Mouse (Mus musculus) myocyte (in vitro differentiated cells): ENCODE results near the gene Ncbp1.

Experiments used
- CEBPB ChIP-seq: IDR thresholded peaks from 2 replicates; pipeline ENCODE4 v1.6.1; 2011; ENCODE audit warnings: mild to moderate bottlenecking, moderate library complexity; ENCODE audit not compliant: poor library complexity, insufficient read depth, severe bottlenecking
- E2F4 ChIP-seq: IDR thresholded peaks from one replicate; pipeline ENCODE4 v1.6.1; 2011; ENCODE audit warnings: mild to moderate bottlenecking, control low read depth, moderate library complexity; ENCODE audit not compliant: insufficient read depth
- MAX ChIP-seq: IDR thresholded peaks from one replicate; pipeline ENCODE4 v1.6.1; 2011; ENCODE audit warnings: low read depth, mild to moderate bottlenecking, control low read depth
- MYOD1 ChIP-seq, 3 experiments: IDR thresholded peaks; one replicate each; pipeline ENCODE4 v1.6.1; 2011; ENCODE audit warnings: control low read depth in 2 of 3, low read depth in 2 of 3, mild to moderate bottlenecking in 2 of 3, moderate library complexity in 1 of 3; ENCODE audit not compliant: insufficient read length in 2 of 3, control insufficient read depth in 1 of 3
- MYOG ChIP-seq, 3 experiments: IDR thresholded peaks; one replicate each; pipeline ENCODE4 v1.6.1; 2011; ENCODE audit warnings: control low read depth in 2 of 3, low read depth in 2 of 3, mild to moderate bottlenecking in 2 of 3; ENCODE audit not compliant: insufficient read length in 2 of 3, control insufficient read depth in 1 of 3, insufficient read depth in 1 of 3
- POLR2A ChIP-seq: IDR thresholded peaks from one replicate; pipeline ENCODE4 v1.6.1; 2011; ENCODE audit warnings: low read depth, mild to moderate bottlenecking, control low read depth, moderate library complexity; ENCODE audit not compliant: insufficient read length
- POLR2AphosphoS2 ChIP-seq: IDR thresholded peaks from one replicate; pipeline ENCODE4 v1.6.1; 2011; ENCODE audit warnings: low read depth, control low read depth; ENCODE audit not compliant: insufficient read length
- SRF ChIP-seq: IDR thresholded peaks from one replicate; pipeline ENCODE4 v1.6.1; 2011; ENCODE audit warnings: low read depth; ENCODE audit not compliant: control insufficient read depth, insufficient read length
- TCF12 ChIP-seq: IDR thresholded peaks from one replicate; pipeline ENCODE4 v1.6.1; 2011; ENCODE audit warnings: mild to moderate bottlenecking, control low read depth; ENCODE audit not compliant: poor library complexity, insufficient read depth, severe bottlenecking
- TCF3 ChIP-seq: IDR thresholded peaks from one replicate; pipeline ENCODE4 v1.6.1; 2011; ENCODE audit warnings: low read depth, control low read depth; ENCODE audit not compliant: insufficient read length
- USF1 ChIP-seq: IDR thresholded peaks from one replicate; pipeline ENCODE4 v1.6.1; 2011; ENCODE audit warnings: low read depth, mild to moderate bottlenecking, control low read depth, moderate library complexity

DNA sequence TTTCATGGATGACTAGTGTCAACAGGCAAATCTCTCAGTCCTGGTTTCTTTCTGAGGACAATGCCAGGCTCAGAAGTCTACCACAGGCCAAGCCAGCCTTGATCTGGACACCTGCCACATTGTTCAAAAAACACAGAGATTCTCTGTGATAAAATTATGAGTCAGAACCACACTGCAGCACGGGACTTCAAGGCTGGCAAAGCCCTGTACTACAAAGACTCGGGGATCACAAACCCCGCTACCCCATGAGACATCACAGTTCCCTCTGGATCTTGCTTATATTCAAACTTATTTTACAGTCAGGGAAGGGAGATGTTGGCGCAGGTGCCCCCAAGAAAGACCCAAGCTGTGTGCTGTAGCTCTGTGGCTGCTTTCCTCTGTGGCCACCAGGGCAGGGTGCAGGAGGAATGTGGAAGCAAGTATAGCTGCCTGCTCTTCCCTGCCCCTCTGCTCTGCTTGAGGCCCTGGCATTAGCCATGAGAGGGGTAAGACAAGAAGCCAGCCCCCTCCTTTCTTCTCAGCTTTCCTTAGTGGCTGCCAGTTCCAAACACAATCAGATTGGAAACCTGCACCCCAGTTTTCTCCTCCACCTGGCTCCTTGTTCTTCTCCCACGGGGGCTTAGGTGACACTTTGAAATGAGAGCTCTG lies 45.9 kb upstream of the Ncbp1 start:
- TF ChIP-seq POLR2A, result no peak
- TF ChIP-seq MAX, result no peak
- no peak for TF ChIP-seq TCF12
- no peak for TF ChIP-seq USF1
- no peak for TF ChIP-seq TCF3
- TF ChIP-seq MYOD1 (IDR thresholded peaks at IDR 0.05; ENCODE audit: control insufficient read depth in 1 of 3, insufficient read length in 2 of 3, low read depth in 2 of 3), result no peak
- no peak for TF ChIP-seq E2F4
- no peak for TF ChIP-seq CEBPB
- no peak for TF ChIP-seq POLR2AphosphoS2
- no peak for TF ChIP-seq SRF
- no peak for TF ChIP-seq MYOG (IDR thresholded peaks at IDR 0.05; ENCODE audit: control insufficient read depth in 1 of 3, insufficient read depth in 1 of 3, insufficient read length in 2 of 3, low read depth in 2 of 3)
